In the genomic region with DNA sequence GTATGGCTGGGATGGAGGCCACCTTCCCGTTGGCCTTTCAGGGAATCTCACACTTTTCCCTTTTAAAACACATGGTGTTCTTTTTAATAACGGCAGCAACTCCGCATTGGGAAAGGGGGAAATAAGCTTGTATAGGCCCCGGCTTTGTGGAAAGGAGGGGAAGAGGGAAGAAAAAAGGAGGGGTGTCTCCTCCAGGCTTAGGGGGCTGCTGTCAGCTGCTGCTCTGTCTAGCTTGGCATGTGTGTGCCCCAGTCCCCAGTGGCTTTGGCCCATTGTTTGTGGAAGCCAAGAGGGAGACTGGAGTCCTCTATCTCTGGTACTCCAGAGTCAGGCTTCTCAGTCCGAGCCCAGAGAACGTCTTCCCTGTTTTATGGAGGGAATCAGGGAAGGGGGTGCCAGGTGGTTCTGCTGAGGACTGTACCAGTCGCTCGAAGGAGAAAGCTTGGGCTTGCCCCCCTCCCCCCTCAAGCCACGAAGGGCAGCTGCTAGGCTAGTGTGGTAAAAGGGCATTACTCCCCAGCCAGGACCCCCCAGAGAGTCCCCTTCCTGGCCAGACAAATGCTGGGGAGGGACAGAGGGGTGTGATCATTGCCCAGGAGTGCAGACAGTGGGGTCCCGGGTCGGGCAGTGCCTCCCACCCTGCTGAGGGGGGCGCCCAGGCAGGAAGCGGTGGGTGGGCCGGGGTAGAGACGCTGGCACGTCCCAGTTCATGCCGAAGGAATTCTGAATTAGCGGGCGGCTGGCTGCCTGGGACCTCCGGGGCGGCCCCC, we compare ENCODE assay signal across 10 mouse cellular contexts. TPM values are rescaled to one million over a fixed set of nuclear protein-coding genes. Genes with fewer than 3 reads are reported as not detected.
DNase-seq lines count a peak whose midpoint lies in the region; ATAC-seq and TF ChIP-seq lines count a peak whose summit lies in the region.
"Had no signal": no experiment of that assay in that cellular context is flagged by ENCODE, and none has a peak within 500 bp of the region (broad histone marks: within the 10 kb centered on the region; RNA-seq: fewer than 3 reads in every experiment).

No protein-coding gene starts in this region.

- H3K9ac ChIP-seq in midbrain, postnatal 0 days (replicated peaks; ENCODE audit: low read length, poor library complexity, severe bottlenecking), result no peak overlapping the region
- H3K9ac ChIP-seq in hindbrain, embryonic 16.5 days (ENCODE audit: low read depth, low read length), result no peak overlapping the region
- H3K9ac ChIP-seq in neural tube, embryonic 12.5 days, result no peak overlapping the region

- H3K4me2 ChIP-seq in midbrain, postnatal 0 days (ENCODE audit: low read depth, low read length, poor library complexity, severe bottlenecking), result no peak overlapping the region
- no peak overlapping the region for H3K4me2 ChIP-seq in hindbrain, embryonic 16.5 days (ENCODE audit: low read length)
- peak overlapping the region; percentile 23; the same call in 1 of the 2 replicates for H3K4me2 ChIP-seq in neural tube, embryonic 12.5 days (replicated peaks)

- H3K36me3 ChIP-seq in midbrain, embryonic 10.5 days, result no peaks in the 10 kb centered on the region
- H3K36me3 ChIP-seq in midbrain, postnatal 0 days (ENCODE audit: insufficient read depth, low read length), result no peaks in the 10 kb centered on the region
- H3K36me3 ChIP-seq in hindbrain, embryonic 16.5 days (ENCODE audit: control insufficient read depth, insufficient read depth, low read length), result no peaks in the 10 kb centered on the region
- H3K36me3 ChIP-seq in neural tube, embryonic 12.5 days, result no peaks in the 10 kb centered on the region

- H3K9me3 ChIP-seq in midbrain, embryonic 10.5 days (replicated peaks), result no peaks in the 10 kb centered on the region
- H3K9me3 ChIP-seq in midbrain, postnatal 0 days (ENCODE audit: low read length), result no peaks in the 10 kb centered on the region
- no peaks in the 10 kb centered on the region for H3K9me3 ChIP-seq in hindbrain, embryonic 16.5 days (ENCODE audit: control insufficient read depth, low read length)
- H3K9me3 ChIP-seq in neural tube, embryonic 12.5 days, result no peaks in the 10 kb centered on the region

- no peak for TF ChIP-seq CTCF in midbrain, postnatal 0 days (IDR thresholded peaks at IDR 0.05)

- ATAC-seq in midbrain, postnatal 0 days (ENCODE audit: low FRiP score), result no peak
- ATAC-seq in hindbrain, embryonic 16.5 days, result peak; percentile 38
- ATAC-seq in neural tube, embryonic 12.5 days (ENCODE audit: low FRiP score, low read depth), result no peak

- 2% methylated on average over 21 of the region's 21 CpGs for WGBS in midbrain, embryonic 10.5 days
- WGBS in midbrain, postnatal 0 days, result 2% methylated on average over 21 of the region's 21 CpGs
- WGBS in hindbrain, embryonic 16.5 days, result 3% methylated on average over 19 of the region's 21 CpGs
- 2% methylated on average over 21 of the region's 21 CpGs for WGBS in neural tube, embryonic 12.5 days

- peaks cover 100% of the 10 kb centered on the region for H3K27me3 ChIP-seq in midbrain, embryonic 10.5 days (ENCODE audit: low read depth, poor library complexity, severe bottlenecking)
- peaks cover 87% of the 10 kb centered on the region for H3K27me3 ChIP-seq in midbrain, postnatal 0 days (ENCODE audit: insufficient read depth, low read length)
- peaks cover 83% of the 10 kb centered on the region for H3K27me3 ChIP-seq in hindbrain, embryonic 16.5 days (replicated peaks; ENCODE audit: control insufficient read depth, insufficient read depth, low read length)
- H3K27me3 ChIP-seq in neural tube, embryonic 12.5 days (replicated peaks), result peaks cover 99% of the 10 kb centered on the region

- peak overlapping the region; percentile 28 for H3K4me3 ChIP-seq in midbrain, embryonic 10.5 days
- H3K4me3 ChIP-seq in midbrain, postnatal 0 days (ENCODE audit: low read depth, low read length), result no peak overlapping the region
- no peak overlapping the region for H3K4me3 ChIP-seq in hindbrain, embryonic 16.5 days (ENCODE audit: low read length)
- H3K4me3 ChIP-seq in neural tube, embryonic 12.5 days, result peak overlapping the region; percentile 17

- no peak overlapping the region for H3K27ac ChIP-seq in midbrain, embryonic 10.5 days (replicated peaks)
- H3K27ac ChIP-seq in midbrain, postnatal 0 days (ENCODE audit: low read depth, low read length), result no peak overlapping the region
- H3K27ac ChIP-seq in hindbrain, embryonic 16.5 days (ENCODE audit: low read depth, low read length), result no peak overlapping the region
- H3K27ac ChIP-seq in neural tube, embryonic 12.5 days, result no peak overlapping the region

- peaks cover 63% of the 10 kb centered on the region for H3K4me1 ChIP-seq in midbrain, embryonic 10.5 days
- H3K4me1 ChIP-seq in midbrain, postnatal 0 days (ENCODE audit: insufficient read depth, low read length), result peaks cover 8% of the 10 kb centered on the region; the same call in 1 of the 2 replicates
- H3K4me1 ChIP-seq in hindbrain, embryonic 16.5 days (ENCODE audit: control insufficient read depth, insufficient read depth, low read depth, low read length), result peaks cover 29% of the 10 kb centered on the region
- peaks cover 38% of the 10 kb centered on the region for H3K4me1 ChIP-seq in neural tube, embryonic 12.5 days

- DNase-seq in embryo, embryonic 9.5 days (ENCODE audit: extremely low spot score), result peak; percentile 25
- no peak for DNase-seq in embryo, embryonic 10.5 days (ENCODE audit: low spot score)
- peak; percentile 40 for DNase-seq in midbrain, embryonic 10.5 days (ENCODE audit: low spot score)
- DNase-seq in midbrain, postnatal 0 days (ENCODE audit: low spot score), result no peak
- DNase-seq in left cerebral cortex, adult 11 months (ENCODE audit: low spot score), result no peak
- no peak for DNase-seq in urinary bladder, postnatal 25 days (ENCODE audit: low spot score)

RNA-seq across cellular contexts. Expression of gene Crlf1, which starts 2.2 kb away (rescaled TPM):
- polyA plus RNA-seq in midbrain, embryonic 10.5 days (2016; fragmentation: Nextera tagmentation; extraction: Ambion mirVana), result 0.42 and 2.3 TPM in 2 replicates
- 4.1 and 4.3 TPM in 2 replicates for total RNA-seq in midbrain, postnatal 0 days (2014; rRNA removed)
- 9.4 and 10.9 TPM in 2 replicates for polyA plus RNA-seq in midbrain, postnatal 0 days (2015; fragmentation: Nextera tagmentation; extraction: Ambion mirVana)
- 9.3 and 15.5 TPM in 2 replicates for polyA plus RNA-seq in hindbrain, embryonic 16.5 days (2015; fragmentation: Nextera tagmentation; extraction: Ambion mirVana)
- polyA plus RNA-seq in neural tube, embryonic 12.5 days (2016; fragmentation: Nextera tagmentation; extraction: Ambion mirVana), result 1.9 and 4.5 TPM in 2 replicates

RNA-seq across cellular contexts. Expression of gene Tmem59l, which starts 8.0 kb away (rescaled TPM):
- 7.9 and 8.3 TPM in 2 replicates for polyA plus RNA-seq in midbrain, embryonic 10.5 days (2016; fragmentation: Nextera tagmentation; extraction: Ambion mirVana)
- total RNA-seq in midbrain, postnatal 0 days (2014; rRNA removed), result 168 and 206 TPM in 2 replicates
- 203 and 226 TPM in 2 replicates for polyA plus RNA-seq in midbrain, postnatal 0 days (2015; fragmentation: Nextera tagmentation; extraction: Ambion mirVana)
- polyA plus RNA-seq in hindbrain, embryonic 16.5 days (2015; fragmentation: Nextera tagmentation; extraction: Ambion mirVana), result 164 and 190 TPM in 2 replicates
- polyA plus RNA-seq in neural tube, embryonic 12.5 days (2016; fragmentation: Nextera tagmentation; extraction: Ambion mirVana), result 37.9 and 38.3 TPM in 2 replicates
- polyA plus RNA-seq: heart, postnatal 0 days; liver, embryonic 16.5 days had no signal

RNA-seq across cellular contexts. Expression of gene Rex1bd, which starts 11.4 kb away (rescaled TPM):
- 138 and 140 TPM in 2 replicates for polyA plus RNA-seq in midbrain, embryonic 10.5 days (2016; fragmentation: Nextera tagmentation; extraction: Ambion mirVana)
- 118 and 121 TPM in 2 replicates for total RNA-seq in midbrain, postnatal 0 days (2014; rRNA removed)
- polyA plus RNA-seq in midbrain, postnatal 0 days (2015; fragmentation: Nextera tagmentation; extraction: Ambion mirVana), result 198 and 212 TPM in 2 replicates
- polyA plus RNA-seq in hindbrain, embryonic 16.5 days (2015; fragmentation: Nextera tagmentation; extraction: Ambion mirVana), result 173 and 192 TPM in 2 replicates
- polyA plus RNA-seq in neural tube, embryonic 12.5 days (2016; fragmentation: Nextera tagmentation; extraction: Ambion mirVana), result 123 and 135 TPM in 2 replicates

RNA-seq across cellular contexts. Expression of gene Uba52, which starts 15.4 kb away (rescaled TPM):
- 836 and 881 TPM in 2 replicates for polyA plus RNA-seq in midbrain, embryonic 10.5 days (2016; fragmentation: Nextera tagmentation; extraction: Ambion mirVana)
- total RNA-seq in midbrain, postnatal 0 days (2014; rRNA removed), result 357 and 402 TPM in 2 replicates
- polyA plus RNA-seq in midbrain, postnatal 0 days (2015; fragmentation: Nextera tagmentation; extraction: Ambion mirVana), result 721 and 736 TPM in 2 replicates
- polyA plus RNA-seq in hindbrain, embryonic 16.5 days (2015; fragmentation: Nextera tagmentation; extraction: Ambion mirVana), result 576 and 598 TPM in 2 replicates
- polyA plus RNA-seq in neural tube, embryonic 12.5 days (2016; fragmentation: Nextera tagmentation; extraction: Ambion mirVana), result 766 and 781 TPM in 2 replicates

RNA-seq across cellular contexts. Expression of gene Klhl26, which starts 18.4 kb away (rescaled TPM):
- 16.9 and 20.7 TPM in 2 replicates for polyA plus RNA-seq in midbrain, embryonic 10.5 days (2016; fragmentation: Nextera tagmentation; extraction: Ambion mirVana)
- total RNA-seq in midbrain, postnatal 0 days (2014; rRNA removed), result 48.9 and 51.0 TPM in 2 replicates
- polyA plus RNA-seq in midbrain, postnatal 0 days (2015; fragmentation: Nextera tagmentation; extraction: Ambion mirVana), result 39.4 TPM in 2 replicates
- polyA plus RNA-seq in hindbrain, embryonic 16.5 days (2015; fragmentation: Nextera tagmentation; extraction: Ambion mirVana), result 36.1 and 37.5 TPM in 2 replicates
- polyA plus RNA-seq in neural tube, embryonic 12.5 days (2016; fragmentation: Nextera tagmentation; extraction: Ambion mirVana), result 20.4 and 22.5 TPM in 2 replicates

Comparison
In these comparisons a context has a peak if more than half of its experiments do, and no peak if none do; other contexts are left out.
1. DNase-seq: peak in embryo, embryonic 9.5 days (single experiment) and midbrain, embryonic 10.5 days (single experiment); none in embryo, embryonic 10.5 days (single experiment), midbrain, postnatal 0 days (single experiment), left cerebral cortex, adult 11 months (single experiment) and urinary bladder, postnatal 25 days (single experiment).
2. H3K4me3 ChIP-seq: peak in midbrain, embryonic 10.5 days (single experiment) and neural tube, embryonic 12.5 days (single experiment); none in midbrain, postnatal 0 days (single experiment) and hindbrain, embryonic 16.5 days (single experiment).